Mouse (Mus musculus) stomach, embryonic 15.5 days (tissue): ENCODE data around the gene Abcg1. TPM values are rescaled to one million over a fixed set of nuclear protein-coding genes. Genes with fewer than 3 reads are reported as not detected.

ENCODE experiments used
- ATAC-seq: fragments of 200-750 bp; cut with Nextera tagmentation; 2 replicates; pipeline ENCODE4 v1.8.0; 2017; ENCODE audit warnings: low read depth, moderate number of reproducible peaks, moderate TSS enrichment; ENCODE audit not compliant: insufficient read depth, low FRiP score
- H3K27ac ChIP-seq: fragments of 300-500 bp; sonication (generic); 2 replicates; pipeline ENCODE4 v1.5.1; 2015; ENCODE audit warnings: mild to moderate bottlenecking, inconsistent platforms
- H3K27me3 ChIP-seq: fragments of 300-500 bp; sonication (generic); replicated peaks from 2 replicates; pipeline ENCODE4 v1.6.1; 2015; ENCODE audit warnings: inconsistent platforms
- H3K36me3 ChIP-seq: fragments of 300-500 bp; sonication (generic); 2 replicates; pipeline ENCODE4 v1.6.1; 2015; ENCODE audit warnings: inconsistent platforms
- H3K4me1 ChIP-seq: fragments of 300-500 bp; sonication (generic); 2 replicates; pipeline ENCODE4 v1.6.1; 2015; ENCODE audit warnings: inconsistent platforms
- H3K4me2 ChIP-seq: fragments of 300-500 bp; sonication (generic); 2 replicates; pipeline ENCODE4 v1.6.1; 2015; ENCODE audit warnings: mild to moderate bottlenecking, inconsistent platforms
- H3K4me3 ChIP-seq: fragments of 300-500 bp; sonication (generic); replicated peaks from 2 replicates; pipeline ENCODE4 v1.5.1; 2015; ENCODE audit warnings: inconsistent platforms
- H3K9ac ChIP-seq: fragments of 300-500 bp; sonication (generic); 2 replicates; pipeline ENCODE4 v1.6.1; 2015; ENCODE audit warnings: inconsistent platforms
- H3K9me3 ChIP-seq: fragments of 300-500 bp; sonication (generic); 2 replicates; pipeline ENCODE4 v1.6.1; 2016; ENCODE audit warnings: inconsistent platforms
- WGBS: fragments of 180-500 bp; shearing (Covaris S2); methylation state at CpG from one replicate; pipeline ENCODE4 v1.1.7; 2015; 5-methylcytosine and 5-hydroxymethylcytosine counted together
- polyA plus RNA-seq: library from polyadenylated mRNA; unstranded; fragments of >200 nt; fragmentation: Nextera tagmentation; extraction: Ambion mirVana; gene quantifications from 2 replicates; pipeline ENCODE4 v1.2.1, GENCODE M21; 2015

The Abcg1 gene
- polyA plus RNA-seq, 1 experiment from 2014 or later: 8.4 TPM

DNA sequence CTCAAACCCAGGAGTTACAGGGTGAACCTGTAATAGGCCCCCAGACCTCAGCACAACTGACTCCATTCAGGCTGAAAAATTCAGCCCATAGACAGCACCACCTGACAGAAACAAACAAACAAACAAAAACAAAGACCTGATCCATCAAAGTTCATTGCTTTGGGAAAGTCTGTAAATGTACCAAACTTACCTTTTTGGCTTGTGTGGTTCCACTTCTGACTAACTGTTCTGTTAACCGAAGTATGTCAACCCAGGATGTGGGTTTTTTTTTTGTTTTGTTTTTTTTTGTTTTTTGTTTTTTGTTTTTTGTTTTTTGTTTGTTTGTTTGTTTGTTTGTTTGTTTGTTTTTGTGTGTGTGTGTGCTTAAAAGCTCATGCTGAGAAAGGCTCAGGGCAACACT lies 79.3 kb downstream of the Abcg1 start:
- 79% methylated on average over 1 of the region's 1 CpGs for WGBS
- no peak overlapping the region for H3K4me3 ChIP-seq

GRCm38 (mm10) chr17:31138398-31138797 lies 80.9 kb downstream of the Abcg1 start:
- no peak overlapping the region for H3K4me3 ChIP-seq
- WGBS: 16% methylated on average over 5 of the region's 5 CpGs
- H3K4me2 ChIP-seq: no peak overlapping the region
- H3K9ac ChIP-seq: no peak overlapping the region
- no peaks in the 10 kb centered on the region for H3K36me3 ChIP-seq
- no peaks in the 10 kb centered on the region for H3K27me3 ChIP-seq
- no peak for ATAC-seq
- 0 out of 2 replicates have a peak, but pooled peaks cover 3% of the 10 kb centered on the region for H3K4me1 ChIP-seq
- H3K9me3 ChIP-seq: no peaks in the 10 kb centered on the region
- no peak overlapping the region for H3K27ac ChIP-seq

More for the DNA sequence above, 79.3 kb downstream of the Abcg1 start:
- no peaks in the 10 kb centered on the region for H3K9me3 ChIP-seq
- H3K4me1 ChIP-seq: 0 out of 2 replicates have a peak, but pooled peaks cover 3% of the 10 kb centered on the region
- H3K4me2 ChIP-seq: no peak overlapping the region
- no peak overlapping the region for H3K27ac ChIP-seq
- H3K9ac ChIP-seq: no peak overlapping the region
- no peaks in the 10 kb centered on the region for H3K27me3 ChIP-seq
- no peak for ATAC-seq
- no peaks in the 10 kb centered on the region for H3K36me3 ChIP-seq

- Histone ChIP-seq H3K9me3 (no peaks in the 10 kb centered on the region), H3K27ac (no peak overlapping the region), H3K4me1 (peaks cover 8% of the 10 kb centered on the region), H3K36me3 (no peaks in the 10 kb centered on the region), H3K9ac (no peak overlapping the region), H3K4me2 (no peak overlapping the region), H3K4me3 (no peak overlapping the region), H3K27me3 (no peaks in the 10 kb centered on the region)
- 94% methylated on average over 7 of the region's 7 CpGs for WGBS
- no peak for ATAC-seq
These were observed 84.6 kb downstream of the Abcg1 start for GRCm38 (mm10) chr17:31142116-31142515.

GRCm38 (mm10) chr17:31144040-31145037 lies 86.9 kb downstream of the Abcg1 start, which contains the start of gene Tff2:
TSS of gene Tff2 (minus strand) at chr17:31144282.
- 55% methylated on average over 15 of the region's 15 CpGs for WGBS
- H3K4me1 ChIP-seq: peaks cover 8% of the 10 kb centered on the region
- H3K9ac ChIP-seq: no peak within 1 kb of the TSS
- no peaks in the 10 kb centered on the region for H3K27me3 ChIP-seq
- no peak within 1 kb of the TSS for H3K4me3 ChIP-seq
- H3K9me3 ChIP-seq: no peaks in the 10 kb centered on the region
- ATAC-seq: peak; percentile 65; the same call in 1 of the 2 replicates
- H3K4me2 ChIP-seq: no peak within 1 kb of the TSS
- no peaks in the 10 kb centered on the region for H3K36me3 ChIP-seq
- peak within 1 kb of the TSS; percentile 5; the same call in 1 of the 2 replicates for H3K27ac ChIP-seq

- Histone ChIP-seq H3K4me1 (peaks cover 8% of the 10 kb centered on the region), H3K9me3 (no peaks in the 10 kb centered on the region), H3K27me3 (no peaks in the 10 kb centered on the region), H3K4me2 (no peak overlapping the region), H3K4me3 (no peak overlapping the region), H3K9ac (no peak overlapping the region), H3K36me3 (no peaks in the 10 kb centered on the region), H3K27ac (no peak overlapping the region)
- no peak for ATAC-seq
- WGBS: 76% methylated on average over 9 of the region's 9 CpGs
These were observed 88.5 kb downstream of the Abcg1 start for GRCm38 (mm10) chr17:31145998-31146397.

DNA sequence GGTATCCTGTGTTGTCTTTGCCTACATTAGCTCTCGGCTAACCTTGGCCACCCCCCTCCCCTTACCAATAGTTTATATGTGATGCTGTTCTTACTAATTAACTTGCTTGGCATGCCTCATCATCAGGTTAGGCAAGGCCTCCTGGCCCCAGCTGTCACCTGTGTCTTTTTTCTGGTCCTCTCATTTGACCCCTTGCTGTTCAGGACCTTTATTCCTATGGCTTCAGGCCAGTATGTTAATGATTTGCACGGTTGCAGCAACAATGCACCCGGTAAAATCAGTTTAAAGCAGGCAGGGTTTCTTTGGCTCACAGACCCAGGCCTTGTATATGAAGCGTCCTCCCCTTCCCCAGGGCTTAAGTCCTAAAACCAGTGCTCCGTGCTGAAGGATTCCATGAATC lies 95.0 kb downstream of the Abcg1 start:
- Histone ChIP-seq H3K27ac (0 out of 2 replicates have a peak overlapping the region, but pooled peaks have one; percentile 11), H3K4me1 (no peaks in the 10 kb centered on the region), H3K4me3 (no peak overlapping the region), H3K9me3 (no peaks in the 10 kb centered on the region), H3K27me3 (no peaks in the 10 kb centered on the region), H3K4me2 (no peak overlapping the region), H3K36me3 (no peaks in the 10 kb centered on the region), H3K9ac (no peak overlapping the region)
- WGBS: 62% methylated on average over 5 of the region's 5 CpGs
- 0 out of 2 replicates have a peak, but pooled peaks have one; percentile 35 for ATAC-seq

- Histone ChIP-seq H3K4me3 (no peak overlapping the region), H3K27me3 (no peaks in the 10 kb centered on the region), H3K36me3 (no peaks in the 10 kb centered on the region), H3K4me2 (no peak overlapping the region), H3K4me1 (no peaks in the 10 kb centered on the region), H3K9ac (no peak overlapping the region), H3K9me3 (no peaks in the 10 kb centered on the region), H3K27ac (0 out of 2 replicates have a peak overlapping the region, but pooled peaks have one; percentile 11)
- peak; percentile 63 for ATAC-seq
- WGBS: 63% methylated on average over 9 of the region's 9 CpGs
These were observed 95.6 kb downstream of the Abcg1 start for GRCm38 (mm10) chr17:31152966-31153499.

DNA sequence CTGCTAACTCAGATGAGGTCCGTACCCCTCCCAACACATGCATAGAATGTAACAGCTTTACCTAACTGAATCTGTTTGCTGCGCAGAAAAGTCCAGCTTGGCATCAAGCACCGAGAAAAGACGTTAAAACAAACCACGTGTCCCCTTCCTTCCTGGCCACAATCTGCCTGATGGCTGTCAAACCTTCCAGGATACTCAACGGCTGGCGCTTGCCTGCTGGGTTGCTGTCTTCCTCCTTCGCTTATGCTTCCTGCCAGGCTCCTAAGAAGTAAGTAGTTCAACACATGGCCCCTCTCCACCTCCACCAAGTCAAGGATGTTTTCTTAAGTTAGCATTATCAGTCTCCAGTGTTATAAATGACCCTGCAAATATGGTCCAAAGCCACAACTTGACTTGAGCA lies 96.3 kb downstream of the Abcg1 start:
- Histone ChIP-seq H3K4me3 (no peak overlapping the region), H3K9ac (no peak overlapping the region), H3K4me1 (no peaks in the 10 kb centered on the region), H3K27ac (no peak overlapping the region), H3K4me2 (no peak overlapping the region), H3K27me3 (no peaks in the 10 kb centered on the region), H3K9me3 (no peaks in the 10 kb centered on the region), H3K36me3 (no peaks in the 10 kb centered on the region)
- no peak for ATAC-seq
- 50% methylated on average over 8 of the region's 8 CpGs for WGBS

- no peak overlapping the region for H3K4me3 ChIP-seq
- WGBS: 73% methylated on average over 6 of the region's 6 CpGs
- H3K4me1 ChIP-seq: no peaks in the 10 kb centered on the region
- no peak for ATAC-seq
- H3K27ac ChIP-seq: no peak overlapping the region
- no peaks in the 10 kb centered on the region for H3K36me3 ChIP-seq
- H3K9me3 ChIP-seq: no peaks in the 10 kb centered on the region
- no peak overlapping the region for H3K9ac ChIP-seq
- no peaks in the 10 kb centered on the region for H3K27me3 ChIP-seq
- no peak overlapping the region for H3K4me2 ChIP-seq
These were observed 100.4 kb downstream of the Abcg1 start for GRCm38 (mm10) chr17:31157921-31158320.

DNA sequence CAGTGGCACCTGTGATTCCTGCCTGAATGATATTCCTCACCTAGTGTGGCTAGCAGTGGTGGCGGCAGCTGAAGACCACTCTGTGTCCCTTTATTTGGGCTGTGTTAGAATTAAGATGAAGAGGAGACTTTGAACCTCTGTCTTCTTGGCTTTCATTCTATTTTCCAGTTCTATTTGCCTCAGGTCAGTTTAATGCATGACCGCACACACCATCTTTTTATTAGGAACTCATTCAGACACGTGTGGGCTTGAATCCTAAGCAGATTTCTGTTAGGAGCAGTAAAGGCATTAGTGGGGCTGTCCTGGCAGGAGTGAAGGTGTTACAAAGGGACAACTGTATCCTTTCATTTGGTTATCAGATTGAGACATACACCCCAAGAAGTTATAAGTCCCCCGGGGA lies 102.8 kb downstream of the Abcg1 start:
- Histone ChIP-seq H3K4me3 (no peak overlapping the region), H3K9ac (no peak overlapping the region), H3K9me3 (no peaks in the 10 kb centered on the region), H3K27ac (no peak overlapping the region), H3K36me3 (no peaks in the 10 kb centered on the region), H3K4me2 (no peak overlapping the region), H3K27me3 (no peaks in the 10 kb centered on the region), H3K4me1 (no peaks in the 10 kb centered on the region)
- ATAC-seq: no peak
- WGBS: 80% methylated on average over 4 of the region's 4 CpGs

- H3K4me3 ChIP-seq: no peak overlapping the region
- H3K9me3 ChIP-seq: no peaks in the 10 kb centered on the region
- H3K4me2 ChIP-seq: no peak overlapping the region
- H3K27me3 ChIP-seq: no peaks in the 10 kb centered on the region
- H3K27ac ChIP-seq: no peak overlapping the region
- no peak overlapping the region for H3K9ac ChIP-seq
- 80% methylated on average over 12 of the region's 12 CpGs for WGBS
- no peaks in the 10 kb centered on the region for H3K36me3 ChIP-seq
- no peaks in the 10 kb centered on the region for H3K4me1 ChIP-seq
- no peak for ATAC-seq
These were observed 105.1 kb downstream of the Abcg1 start for GRCm38 (mm10) chr17:31162607-31163006.

DNA sequence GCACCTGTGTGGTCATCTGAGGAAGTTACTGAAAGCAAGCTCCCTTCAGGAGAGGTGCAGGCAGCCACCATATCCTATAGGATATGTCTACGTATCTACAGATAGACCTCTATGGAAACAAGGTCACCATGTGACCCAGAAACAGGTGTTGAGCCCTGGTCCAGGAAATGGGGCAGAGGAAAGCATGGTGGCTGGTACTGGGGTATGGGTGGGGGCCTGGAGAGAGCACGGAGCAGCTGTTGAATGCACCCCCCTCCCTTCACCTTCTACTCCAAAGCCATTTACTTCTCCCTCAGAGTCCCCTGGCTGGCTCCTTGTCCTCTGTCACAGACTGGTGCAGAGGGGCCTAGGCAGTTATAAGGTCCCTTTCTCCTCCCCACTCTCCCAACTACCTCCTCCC lies 106.3 kb downstream of the Abcg1 start:
- H3K4me1 ChIP-seq: no peaks in the 10 kb centered on the region
- H3K9ac ChIP-seq: no peak overlapping the region

More for the DNA sequence above, 106.3 kb downstream of the Abcg1 start:
- no peaks in the 10 kb centered on the region for H3K36me3 ChIP-seq
- H3K27ac ChIP-seq: no peak overlapping the region
- no peaks in the 10 kb centered on the region for H3K9me3 ChIP-seq
- 73% methylated on average over 2 of the region's 2 CpGs for WGBS
- no peak for ATAC-seq
- H3K4me2 ChIP-seq: no peak overlapping the region
- H3K4me3 ChIP-seq: no peak overlapping the region; the same call in 1 of the 2 replicates
- no peaks in the 10 kb centered on the region for H3K27me3 ChIP-seq
